Mouse (Mus musculus): ENCODE measurements at regions not wholly inside any gene's neighbourhood (a gene's known extent, or its start where the extent isn't known, plus 50 kb on each side); places are given as distances from the start of the nearest gene placed in this dataset.

DNA sequence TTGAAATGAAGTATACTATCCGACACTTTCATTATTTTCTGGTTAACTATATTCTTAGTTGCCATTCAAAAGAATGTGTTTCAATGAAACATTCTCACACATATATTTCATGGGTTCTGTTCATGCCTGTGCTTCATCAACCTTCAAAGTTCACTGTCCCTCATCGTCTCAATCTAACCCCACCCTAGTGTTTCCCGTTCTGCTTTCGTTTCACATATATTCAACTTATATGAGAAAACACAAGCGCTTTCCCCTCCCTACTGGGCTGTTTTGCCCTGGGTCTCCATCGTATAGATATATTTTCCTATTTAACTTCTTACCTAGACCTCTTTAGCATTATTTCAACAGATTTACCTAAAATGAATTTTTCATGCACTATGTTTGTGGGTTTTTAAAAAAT, 458.3 kb upstream of the Mef2c start:
- no peak for TF ChIP-seq POLR2A (IDR thresholded peaks at IDR 0.05; ENCODE audit: extremely low read depth, insufficient read depth, low read length)
- TF ChIP-seq CTCF (IDR thresholded peaks at IDR 0.05; ENCODE audit: extremely low read depth, insufficient read depth, low read length), result no peak

All from cortical plate, adult 2 months (tissue).